7 mouse cellular contexts compared by ENCODE assay signal in the genomic region with DNA sequence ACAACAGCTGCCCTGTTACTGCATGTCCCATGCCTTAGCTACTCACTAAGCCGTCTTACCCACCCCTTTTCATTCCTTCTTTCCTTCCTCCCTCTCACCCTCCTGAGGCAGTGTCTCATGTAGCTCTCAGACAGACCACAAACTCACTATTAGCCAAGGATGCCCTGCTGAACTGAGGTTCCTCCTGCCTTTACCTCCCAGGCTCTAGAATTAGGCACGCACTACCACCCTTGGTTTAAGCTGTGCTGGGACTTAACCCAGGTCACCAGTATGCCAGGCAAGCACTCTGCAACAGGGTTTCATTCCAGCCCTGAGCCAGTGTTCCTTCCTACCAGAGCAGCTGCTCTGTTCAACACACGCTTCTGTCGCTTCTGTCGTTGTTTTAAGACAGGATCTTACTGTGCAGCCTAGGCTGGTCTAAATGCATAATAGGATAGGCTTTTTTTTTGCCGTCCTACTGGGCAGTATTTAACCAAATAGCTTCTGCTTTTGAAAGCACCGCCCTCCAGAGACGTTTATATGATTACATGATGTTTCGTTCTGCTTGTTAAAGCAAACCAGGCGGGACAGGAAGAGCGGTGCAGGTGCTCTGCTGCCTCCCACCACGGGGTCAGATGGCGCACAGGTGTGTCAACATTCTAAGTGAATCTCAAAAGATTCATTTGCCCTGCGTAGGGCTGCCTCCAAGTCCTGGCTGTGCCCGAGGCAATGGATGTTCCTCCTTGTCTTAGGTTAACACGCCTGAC. TPM values are rescaled to one million over a fixed set of nuclear protein-coding genes. Genes with fewer than 3 reads are reported as not detected.
DNase-seq lines count a peak whose midpoint lies in the region; ATAC-seq lines count a peak whose summit lies in the region.

No protein-coding gene starts in this region.

- H3K27me3 ChIP-seq in embryonic facial prominence, embryonic 11.5 days (ENCODE audit: control insufficient read depth, insufficient read depth, low read length), result no peaks in the 10 kb centered on the region
- H3K27me3 ChIP-seq in neural tube, embryonic 15.5 days (replicated peaks), result no peaks in the 10 kb centered on the region

- no peaks in the 10 kb centered on the region for H3K36me3 ChIP-seq in embryonic facial prominence, embryonic 11.5 days (replicated peaks; ENCODE audit: control insufficient read depth, insufficient read depth, low read depth, low read length)
- no peaks in the 10 kb centered on the region for H3K36me3 ChIP-seq in neural tube, embryonic 15.5 days

- ATAC-seq in embryonic facial prominence, embryonic 11.5 days (replicated peaks; ENCODE audit: insufficient number of reproducible peaks, low FRiP score, low TSS enrichment, low read depth), result no peak
- no peak for ATAC-seq in neural tube, embryonic 15.5 days (ENCODE audit: low FRiP score)

- no peak overlapping the region; the same call in 1 of the 2 replicates for H3K27ac ChIP-seq in embryonic facial prominence, embryonic 11.5 days (replicated peaks; ENCODE audit: low read depth, low read length)
- no peak overlapping the region for H3K27ac ChIP-seq in neural tube, embryonic 15.5 days (replicated peaks)

- no peak overlapping the region for H3K4me2 ChIP-seq in embryonic facial prominence, embryonic 11.5 days (ENCODE audit: low read depth, low read length)
- peak overlapping the region; percentile 9 for H3K4me2 ChIP-seq in neural tube, embryonic 15.5 days

- no peaks in the 10 kb centered on the region for H3K9me3 ChIP-seq in embryonic facial prominence, embryonic 11.5 days (replicated peaks; ENCODE audit: control insufficient read depth, low read length)
- H3K9me3 ChIP-seq in neural tube, embryonic 15.5 days (replicated peaks), result no peaks in the 10 kb centered on the region

- H3K4me3 ChIP-seq in embryonic facial prominence, embryonic 11.5 days (ENCODE audit: low read depth, low read length), result no peak overlapping the region
- H3K4me3 ChIP-seq in neural tube, embryonic 15.5 days (replicated peaks), result no peak overlapping the region

- H3K4me1 ChIP-seq in embryonic facial prominence, embryonic 11.5 days (ENCODE audit: control insufficient read depth, insufficient read depth, low read length), result no peaks in the 10 kb centered on the region
- H3K4me1 ChIP-seq in neural tube, embryonic 15.5 days, result peaks cover 12% of the 10 kb centered on the region

- DNase-seq in layer of hippocampus, adult 9-11 months, result peak; percentile 49
- DNase-seq in layer of hippocampus, adult 11-12 months (ENCODE audit: low spot score), result no peak
- DNase-seq in T-cell, adult 2 months (ENCODE audit: low spot score), result peak; percentile 10
- DNase-seq in embryonic facial prominence, embryonic 11.5 days (ENCODE audit: low spot score), result peak; percentile 47
- DNase-seq in ovary, postnatal 36 days (ENCODE audit: low spot score), result no peak
- no peak for DNase-seq in left cerebral cortex, adult 8-10 months (ENCODE audit: low spot score in 2 of 2)

- no peak overlapping the region for H3K9ac ChIP-seq in embryonic facial prominence, embryonic 11.5 days (replicated peaks; ENCODE audit: low read length)
- no peak overlapping the region for H3K9ac ChIP-seq in neural tube, embryonic 15.5 days (replicated peaks)

- 29% methylated on average over 16 of the region's 16 CpGs for WGBS in embryonic facial prominence, embryonic 11.5 days
- 41% methylated on average over 16 of the region's 16 CpGs for WGBS in neural tube, embryonic 15.5 days

RNA-seq across cellular contexts. Expression of a gene that starts 29.6 kb away (rescaled TPM):
- polyA plus RNA-seq in embryonic facial prominence, embryonic 11.5 days (2014; fragmentation: Nextera tagmentation; extraction: Ambion mirVana), result 20.3 TPM in 2 replicates
- 27.2 and 30.9 TPM in 2 replicates for polyA plus RNA-seq in neural tube, embryonic 15.5 days (2015; fragmentation: Nextera tagmentation; extraction: Ambion mirVana)
- 10 to 100 TPM; 44.3 to 58.2 (median 56.8) TPM for total RNA-seq in left cerebral cortex, adult 8-10 months (2022)

Comparison
In these comparisons a context has a peak if more than half of its experiments do, and no peak if none do; other contexts are left out.
1. DNase-seq: peak in layer of hippocampus, adult 9-11 months (single experiment), T-cell, adult 2 months (single experiment) and embryonic facial prominence, embryonic 11.5 days (single experiment); none in layer of hippocampus, adult 11-12 months (single experiment), ovary, postnatal 36 days (single experiment) and left cerebral cortex, adult 8-10 months (0 of 2).